Mouse (Mus musculus): ENCODE data around the gene Sept8. TPM values are rescaled to one million over a fixed set of nuclear protein-coding genes. Genes with fewer than 3 reads are reported as not detected.

Sept8 gene
- polyA plus RNA-seq, 1 experiment from 2014 or later = 18.8 TPM

GRCm38 (mm10) chr11:53500569-53500968 is 18.5 kb upstream of the Sept8 start:
- 0 out of 2 replicates have a peak, but pooled peaks have one; percentile 18 for ATAC-seq (replicated peaks; ENCODE audit: insufficient number of reproducible peaks, insufficient read depth, low FRiP score, low read depth)
- Histone ChIP-seq H3K9ac (no peak overlapping the region), H3K27ac (no peak overlapping the region), H3K4me3 (no peak overlapping the region), H3K4me2 (peak overlapping the region; percentile 28), H3K9me3 (replicated peaks) (no peaks in the 10 kb centered on the region), H3K27me3 (no peaks in the 10 kb centered on the region), H3K4me1 (replicated peaks) (peaks cover 7% of the 10 kb centered on the region), H3K36me3 (no peaks in the 10 kb centered on the region)
- WGBS = 8% methylated on average over 11 of the region's 11 CpGs

GRCm38 (mm10) chr11:53502039-53502765 is 16.9 kb upstream of the Sept8 start:
- Histone ChIP-seq H3K36me3 (no peaks in the 10 kb centered on the region), H3K27me3 (no peaks in the 10 kb centered on the region), H3K9ac (no peak overlapping the region), H3K4me2 (no peak overlapping the region), H3K9me3 (replicated peaks) (no peaks in the 10 kb centered on the region), H3K27ac (no peak overlapping the region), H3K4me3 (no peak overlapping the region), H3K4me1 (replicated peaks) (peaks cover 7% of the 10 kb centered on the region)
- ATAC-seq (replicated peaks; ENCODE audit: insufficient number of reproducible peaks, insufficient read depth, low FRiP score, low read depth) = no peak
- 66% methylated on average over 8 of the region's 8 CpGs for WGBS

GRCm38 (mm10) chr11:53503738-53504137 is 15.3 kb upstream of the Sept8 start:
- H3K9me3 ChIP-seq (replicated peaks) = no peaks in the 10 kb centered on the region
- no peak overlapping the region for H3K4me3 ChIP-seq
- no peaks in the 10 kb centered on the region for H3K27me3 ChIP-seq
- ATAC-seq (replicated peaks; ENCODE audit: insufficient number of reproducible peaks, insufficient read depth, low FRiP score, low read depth) = no peak
- H3K36me3 ChIP-seq = no peaks in the 10 kb centered on the region
- no peak overlapping the region for H3K9ac ChIP-seq
- WGBS = 65% methylated on average over 5 of the region's 5 CpGs
- no peak overlapping the region for H3K4me2 ChIP-seq
- H3K27ac ChIP-seq = no peak overlapping the region
- H3K4me1 ChIP-seq (replicated peaks) = peaks cover 7% of the 10 kb centered on the region

- Histone ChIP-seq H3K36me3 (no peaks in the 10 kb centered on the region), H3K27ac (no peak overlapping the region), H3K4me1 (replicated peaks) (peaks cover 7% of the 10 kb centered on the region), H3K9me3 (replicated peaks) (no peaks in the 10 kb centered on the region), H3K9ac (no peak overlapping the region), H3K4me2 (no peak overlapping the region), H3K27me3 (no peaks in the 10 kb centered on the region), H3K4me3 (no peak overlapping the region)
- ATAC-seq (replicated peaks; ENCODE audit: insufficient number of reproducible peaks, insufficient read depth, low FRiP score, low read depth) = no peak
- WGBS = 90% methylated on average over 8 of the region's 8 CpGs
These were observed 14.7 kb upstream of the Sept8 start for GRCm38 (mm10) chr11:53504376-53504775.

GRCm38 (mm10) chr11:53505026-53505663 is 13.9 kb upstream of the Sept8 start:
- Histone ChIP-seq H3K4me2 (no peak overlapping the region), H3K36me3 (no peaks in the 10 kb centered on the region), H3K9ac (no peak overlapping the region), H3K27ac (no peak overlapping the region), H3K4me1 (replicated peaks) (peaks cover 7% of the 10 kb centered on the region), H3K4me3 (no peak overlapping the region), H3K9me3 (replicated peaks) (no peaks in the 10 kb centered on the region), H3K27me3 (no peaks in the 10 kb centered on the region)
- ATAC-seq (replicated peaks; ENCODE audit: insufficient number of reproducible peaks, insufficient read depth, low FRiP score, low read depth) = no peak
- 66% methylated on average over 5 of the region's 5 CpGs for WGBS

GRCm38 (mm10) chr11:53507098-53507805 is 11.8 kb upstream of the Sept8 start:
- ATAC-seq (replicated peaks; ENCODE audit: insufficient number of reproducible peaks, insufficient read depth, low FRiP score, low read depth) = no peak

GRCm38 (mm10) chr11:53508152-53508551 is 10.9 kb upstream of the Sept8 start:
- no peak overlapping the region for H3K27ac ChIP-seq
- ATAC-seq (replicated peaks; ENCODE audit: insufficient number of reproducible peaks, insufficient read depth, low FRiP score, low read depth) = no peak

More at GRCm38 (mm10) chr11:53507098-53507805, 11.8 kb upstream of the Sept8 start:
- 81% methylated on average over 9 of the region's 9 CpGs for WGBS
- Histone ChIP-seq H3K4me3 (no peak overlapping the region), H3K9me3 (replicated peaks) (no peaks in the 10 kb centered on the region), H3K27ac (no peak overlapping the region), H3K4me1 (replicated peaks) (no peaks in the 10 kb centered on the region; the same call in 1 of the 2 replicates), H3K4me2 (no peak overlapping the region), H3K9ac (no peak overlapping the region), H3K27me3 (no peaks in the 10 kb centered on the region), H3K36me3 (no peaks in the 10 kb centered on the region)

GRCm38 (mm10) chr11:53508591-53508990 is 10.5 kb upstream of the Sept8 start:
- H3K4me2 ChIP-seq = no peak overlapping the region
- no peaks in the 10 kb centered on the region; the same call in 1 of the 2 replicates for H3K4me1 ChIP-seq (replicated peaks)
- no peak overlapping the region for H3K27ac ChIP-seq
- H3K9me3 ChIP-seq (replicated peaks) = no peaks in the 10 kb centered on the region
- H3K36me3 ChIP-seq = no peaks in the 10 kb centered on the region
- ATAC-seq (replicated peaks; ENCODE audit: insufficient number of reproducible peaks, insufficient read depth, low FRiP score, low read depth) = no peak
- no peak overlapping the region for H3K9ac ChIP-seq
- H3K4me3 ChIP-seq = no peak overlapping the region
- H3K27me3 ChIP-seq = no peaks in the 10 kb centered on the region
- WGBS = 58% methylated on average over 3 of the region's 3 CpGs

More at GRCm38 (mm10) chr11:53508152-53508551, 10.9 kb upstream of the Sept8 start:
- WGBS = 55% methylated on average over 7 of the region's 7 CpGs
- Histone ChIP-seq H3K36me3 (no peaks in the 10 kb centered on the region), H3K4me2 (no peak overlapping the region), H3K9me3 (replicated peaks) (no peaks in the 10 kb centered on the region), H3K4me1 (replicated peaks) (no peaks in the 10 kb centered on the region; the same call in 1 of the 2 replicates), H3K4me3 (no peak overlapping the region), H3K27me3 (no peaks in the 10 kb centered on the region), H3K9ac (no peak overlapping the region)

GRCm38 (mm10) chr11:53510351-53510750 is 8.7 kb upstream of the Sept8 start:
- H3K27me3 ChIP-seq = no peaks in the 10 kb centered on the region
- no peak overlapping the region for H3K4me2 ChIP-seq
- H3K4me1 ChIP-seq (replicated peaks) = no peaks in the 10 kb centered on the region; the same call in 1 of the 2 replicates
- no peak for ATAC-seq (replicated peaks; ENCODE audit: insufficient number of reproducible peaks, insufficient read depth, low FRiP score, low read depth)
- WGBS = 29% methylated on average over 5 of the region's 5 CpGs
- H3K9me3 ChIP-seq (replicated peaks) = no peaks in the 10 kb centered on the region
- no peak overlapping the region for H3K9ac ChIP-seq
- H3K27ac ChIP-seq = no peak overlapping the region
- no peaks in the 10 kb centered on the region for H3K36me3 ChIP-seq
- H3K4me3 ChIP-seq = no peak overlapping the region

- WGBS = 48% methylated on average over 8 of the region's 8 CpGs
- Histone ChIP-seq H3K36me3 (no peaks in the 10 kb centered on the region), H3K9ac (no peak overlapping the region), H3K4me1 (replicated peaks) (peaks cover 29% of the 10 kb centered on the region), H3K4me2 (no peak overlapping the region), H3K9me3 (replicated peaks) (no peaks in the 10 kb centered on the region), H3K27me3 (no peaks in the 10 kb centered on the region), H3K4me3 (no peak overlapping the region), H3K27ac (no peak overlapping the region)
- ATAC-seq (replicated peaks; ENCODE audit: insufficient number of reproducible peaks, insufficient read depth, low FRiP score, low read depth) = no peak
These were observed 2.1 kb upstream of the Sept8 start for GRCm38 (mm10) chr11:53516775-53517627.

GRCm38 (mm10) chr11:53518759-53519158 is 298 bp upstream of the Sept8 start:
- 56% methylated on average over 5 of the region's 5 CpGs for WGBS
- H3K4me1 ChIP-seq (replicated peaks) = peaks cover 47% of the 10 kb centered on the region
- H3K27ac ChIP-seq = no peak overlapping the region
- no peaks in the 10 kb centered on the region for H3K36me3 ChIP-seq
- H3K4me2 ChIP-seq = 0 out of 2 replicates have a peak overlapping the region, but pooled peaks have one; percentile 74
- H3K27me3 ChIP-seq = no peaks in the 10 kb centered on the region
- H3K4me3 ChIP-seq = no peak overlapping the region
- no peak overlapping the region for H3K9ac ChIP-seq
- H3K9me3 ChIP-seq (replicated peaks) = no peaks in the 10 kb centered on the region
- no peak for ATAC-seq (replicated peaks; ENCODE audit: insufficient number of reproducible peaks, insufficient read depth, low FRiP score, low read depth)

Measured in heart, embryonic 15.5 days (tissue).